Mouse (Mus musculus) myocyte (in vitro differentiated cells): ENCODE data around the gene Pola2.
A peak's percentile ranks its signal among the peaks of the same experiment; 100 is the strongest.

ENCODE experiments used
- CEBPB ChIP-seq: IDR thresholded peaks from 2 replicates; pipeline ENCODE4 v1.6.1; 2011; ENCODE audit warnings: mild to moderate bottlenecking, moderate library complexity; ENCODE audit not compliant: poor library complexity, insufficient read depth, severe bottlenecking
- E2F4 ChIP-seq: IDR thresholded peaks from one replicate; pipeline ENCODE4 v1.6.1; 2011; ENCODE audit warnings: mild to moderate bottlenecking, control low read depth, moderate library complexity; ENCODE audit not compliant: insufficient read depth
- MYOG ChIP-seq, 3 experiments: IDR thresholded peaks; one replicate each; pipeline ENCODE4 v1.6.1; 2011; ENCODE audit warnings: control low read depth in 2 of 3, low read depth in 2 of 3, mild to moderate bottlenecking in 2 of 3; ENCODE audit not compliant: insufficient read length in 2 of 3, control insufficient read depth in 1 of 3, insufficient read depth in 1 of 3
- POLR2A ChIP-seq: IDR thresholded peaks from one replicate; pipeline ENCODE4 v1.6.1; 2011; ENCODE audit warnings: low read depth, mild to moderate bottlenecking, control low read depth, moderate library complexity; ENCODE audit not compliant: insufficient read length
- TCF3 ChIP-seq: IDR thresholded peaks from one replicate; pipeline ENCODE4 v1.6.1; 2011; ENCODE audit warnings: low read depth, control low read depth; ENCODE audit not compliant: insufficient read length

- TF ChIP-seq E2F4 (no peak), POLR2A (peak; percentile 57), TCF3 (no peak), CEBPB (no peak), MYOG (IDR thresholded peaks at IDR 0.05; ENCODE audit: control insufficient read depth in 1 of 3, insufficient read depth in 1 of 3, insufficient read length in 2 of 3, low read depth in 2 of 3) (peak in 1 of 3 experiments; percentile 22)
Observed at GRCm38 (mm10) chr19:5912103-5913006, 51.6 kb downstream of the Pola2 start.
